Mouse (Mus musculus): ENCODE results near the gene Cabp4.

Cabp4 gene

DNA sequence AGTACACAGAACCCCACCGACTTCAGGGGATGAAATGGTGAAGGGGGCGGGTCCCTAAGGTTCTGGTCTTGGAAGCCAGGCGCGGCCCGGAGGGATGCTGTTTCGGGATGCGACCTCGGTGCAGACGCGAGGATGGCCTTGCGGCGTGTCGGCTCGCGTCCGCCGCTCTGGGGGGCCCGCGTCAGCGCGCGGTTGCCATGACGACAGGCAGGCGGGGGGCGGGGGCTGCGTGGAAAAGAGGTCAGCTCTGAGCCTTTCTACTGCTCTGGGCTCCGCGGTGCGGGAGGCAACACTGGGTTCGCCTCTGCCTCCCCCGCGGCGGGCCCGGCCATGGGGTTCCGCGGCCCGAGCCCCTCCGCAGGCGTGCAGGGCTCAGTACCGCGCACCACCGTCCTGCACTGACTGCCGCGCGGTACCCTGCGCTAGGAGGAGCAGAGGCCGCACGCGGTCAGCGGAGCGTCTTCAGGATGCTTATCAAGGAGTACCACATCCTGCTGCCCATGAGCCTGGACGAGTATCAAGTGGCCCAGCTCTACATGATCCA is 43.0 kb downstream of the Cabp4 start:
- DNase-seq, result peak in 1 of 2 experiments; percentile 42

DNA sequence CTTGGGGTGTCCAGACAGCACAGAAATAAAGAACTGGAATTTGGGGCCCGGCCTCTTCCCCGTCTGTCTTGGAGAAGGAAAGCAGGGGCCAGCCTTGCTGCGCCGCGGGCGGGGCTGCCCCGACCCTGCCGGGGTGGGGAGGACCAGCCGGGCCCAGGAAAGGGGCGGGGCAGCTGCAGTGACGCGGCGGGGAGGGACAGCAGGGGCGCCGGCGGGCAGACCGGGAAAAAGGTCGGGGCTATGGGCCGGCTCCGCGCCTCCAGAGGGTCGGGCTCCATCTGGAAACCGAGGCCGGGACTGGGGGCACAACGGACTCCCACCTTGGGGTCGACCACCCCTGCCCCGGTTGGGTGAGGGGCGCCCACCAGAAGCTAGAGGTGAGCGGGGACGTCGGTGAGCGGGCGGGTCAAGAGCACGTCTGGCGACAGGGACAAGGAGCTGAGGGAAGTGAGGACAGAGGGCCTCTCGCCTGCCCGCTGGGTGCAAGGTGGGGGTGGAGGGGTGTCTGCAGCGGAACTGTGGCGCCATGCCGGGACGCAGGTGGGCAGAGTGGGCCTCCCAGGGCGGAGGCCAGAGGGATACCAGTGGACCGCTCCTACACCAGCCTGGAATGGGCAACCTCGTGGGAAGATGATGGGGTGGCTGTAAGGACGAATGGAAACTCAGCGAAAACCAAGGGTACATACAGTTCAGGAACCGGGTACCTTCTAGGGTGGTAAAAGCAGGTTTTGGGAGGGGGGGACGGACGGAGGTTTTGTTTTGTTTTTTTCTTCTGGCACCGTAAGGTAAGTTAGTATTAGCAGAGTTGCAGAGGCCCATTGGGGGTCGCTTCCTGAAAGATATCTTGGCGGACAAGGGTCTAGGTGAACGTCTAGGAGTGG is 43.8 kb downstream of the Cabp4 start, which contains the start of gene Pitpnm1:
Gene Pitpnm1 (plus strand): TSS at position 162 of the 881 bp plus-strand sequence.
- DNase-seq, result peak; percentile 82 to 91

DNA sequence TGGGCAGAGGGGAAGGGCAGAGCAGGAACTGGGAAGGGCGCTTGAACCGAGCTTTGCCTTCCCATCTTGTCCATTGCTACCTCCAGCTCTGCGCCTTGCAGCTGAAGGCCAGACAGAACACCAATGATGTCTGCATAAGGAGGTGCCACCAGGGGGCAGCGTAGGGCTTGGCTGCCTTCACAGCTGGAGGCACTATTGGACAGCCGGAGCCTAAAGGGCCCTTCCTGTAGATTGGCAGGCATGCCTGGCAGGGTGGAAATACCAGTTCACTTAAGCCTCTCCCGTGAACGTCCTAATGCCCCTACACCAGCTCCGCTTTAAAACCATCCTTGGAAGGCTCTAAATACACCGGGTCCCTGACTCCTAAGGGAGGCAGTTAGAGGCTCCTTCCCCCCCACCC is 44.8 kb downstream of the Cabp4 start:
- DNase-seq, result peak; percentile 96 to 99

DNA sequence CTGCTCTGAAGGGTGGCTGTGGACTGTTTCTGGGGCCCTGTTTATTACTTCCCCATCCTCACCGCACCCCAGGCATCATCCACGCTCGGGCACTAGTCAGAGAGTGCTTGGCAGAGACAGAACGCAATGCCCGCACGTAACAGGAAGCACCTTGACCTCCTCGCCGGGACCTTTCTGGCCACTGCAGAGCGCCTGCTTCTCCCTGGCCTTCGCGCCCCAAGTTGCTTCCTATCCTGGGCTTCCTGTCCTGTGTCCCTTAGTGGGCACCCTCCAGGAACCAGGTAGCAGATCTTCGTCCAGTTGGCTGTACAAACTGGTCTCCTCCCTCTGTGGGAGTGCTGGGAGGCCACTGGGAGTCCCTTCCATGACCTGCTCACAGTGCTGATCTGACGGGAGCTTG is 45.4 kb downstream of the Cabp4 start:
- peak in 1 of 2 experiments; percentile 20 for DNase-seq

DNA sequence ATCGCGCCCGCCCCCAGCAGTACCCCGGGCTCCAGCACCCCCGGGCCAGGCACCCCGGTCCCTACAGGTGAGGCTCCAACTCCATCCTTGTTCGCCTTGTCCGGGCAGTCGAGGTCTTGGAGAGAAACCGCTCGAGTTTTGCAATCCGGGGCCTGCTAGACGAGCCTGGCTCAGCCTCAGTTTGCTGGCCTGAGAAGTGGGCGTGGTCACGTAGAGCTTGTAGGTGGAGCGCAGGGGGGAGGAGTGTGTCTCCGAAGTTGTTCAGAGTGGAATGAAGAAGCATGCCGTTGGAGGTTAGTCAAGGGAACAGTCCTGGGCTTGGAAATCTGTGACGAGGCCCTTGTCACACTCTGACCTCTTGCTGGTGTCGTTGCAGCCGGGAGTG is 46.4 kb downstream of the Cabp4 start:
- DNase-seq, result peak; percentile 90 to 91

DNA sequence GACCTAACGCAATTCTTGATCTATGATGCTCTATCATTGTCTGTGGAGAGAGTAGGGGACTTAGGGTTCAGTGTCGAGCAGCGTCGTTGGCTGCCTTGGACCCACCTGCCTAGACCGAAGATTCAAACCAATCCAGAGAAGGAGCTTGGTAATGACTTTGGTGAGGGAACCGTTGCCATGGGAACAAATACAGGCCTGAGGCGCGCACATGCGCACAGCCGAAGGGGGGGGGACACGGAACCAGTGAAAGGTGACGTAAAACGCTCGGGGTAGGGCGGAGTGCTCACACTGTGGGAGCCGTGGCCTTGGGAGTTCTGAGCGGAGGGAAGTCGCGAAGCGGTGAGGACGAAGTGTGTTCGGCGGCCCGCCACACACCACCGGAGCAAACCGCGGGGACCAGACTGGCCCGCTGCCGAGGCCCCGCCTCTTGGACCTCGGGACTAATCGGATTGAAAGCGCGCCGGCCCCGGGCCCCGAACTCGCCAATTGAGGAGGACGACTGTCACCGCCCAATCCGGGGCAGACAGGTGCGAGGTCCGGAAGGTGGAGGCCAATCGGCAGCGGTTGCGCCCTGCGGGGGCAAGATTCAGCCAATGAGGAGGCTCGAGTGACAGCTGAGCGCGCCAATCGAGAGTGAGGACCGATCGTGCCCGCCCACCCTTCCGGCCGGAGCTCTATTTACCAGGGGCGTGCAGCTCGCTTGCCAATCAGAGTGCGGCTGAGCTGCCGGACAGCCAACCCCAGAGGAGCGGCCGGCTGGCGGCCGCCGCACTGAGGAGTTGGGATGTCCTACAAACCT is 47.0 kb downstream of the Cabp4 start, which contains the start of gene Cdk2ap2:
Gene Cdk2ap2 (plus strand): TSS at position 541 of the 799 bp plus-strand sequence.
- DNase-seq, result peak; percentile 99 to 100

DNA sequence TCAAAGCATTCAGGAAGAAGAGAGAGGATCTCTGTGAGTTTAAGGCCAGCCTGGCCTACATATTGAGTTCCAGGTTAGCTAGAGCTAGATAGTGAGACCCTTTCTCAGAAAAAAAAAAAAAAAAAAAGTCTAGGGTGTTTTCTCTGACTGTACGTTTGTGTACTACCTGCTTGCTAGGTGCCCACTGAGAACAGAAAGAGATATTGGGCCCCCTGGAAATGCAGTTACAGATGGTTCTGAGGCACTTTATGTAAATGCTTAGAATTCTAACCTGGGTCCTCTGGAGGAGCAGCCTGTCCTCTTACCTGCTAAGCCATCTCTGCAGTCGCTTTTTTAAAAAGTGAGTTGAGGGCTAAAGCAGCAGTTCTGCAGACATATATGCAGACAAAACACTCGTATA is 48.0 kb downstream of the Cabp4 start:
- DNase-seq, result no peak

DNA sequence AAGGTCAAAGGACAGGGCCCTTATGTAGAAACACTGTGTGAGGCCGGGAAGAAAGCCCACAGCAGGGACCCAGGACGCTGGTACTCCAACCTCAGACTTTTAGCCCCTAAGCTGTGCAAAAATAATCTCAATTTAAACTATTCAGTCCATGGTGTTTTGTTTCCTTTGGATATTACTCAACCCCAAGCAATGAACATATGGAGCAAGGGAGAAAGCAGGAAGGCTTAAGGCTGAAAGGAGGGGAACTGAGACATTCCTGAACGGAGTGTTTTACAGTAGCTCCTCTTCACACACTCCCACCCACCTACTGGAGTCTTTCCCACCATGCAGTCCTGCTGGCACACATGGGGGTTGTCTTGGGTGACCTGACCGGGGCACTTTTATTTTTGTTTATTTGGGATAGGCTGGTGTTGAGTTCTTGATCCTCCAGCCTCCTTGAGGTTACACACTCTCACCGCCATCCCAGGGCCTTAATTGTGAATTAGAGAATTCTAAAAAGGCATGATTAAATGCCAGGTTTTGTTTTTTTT is 49.0 kb downstream of the Cabp4 start:
- DNase-seq, result no peak

DNA sequence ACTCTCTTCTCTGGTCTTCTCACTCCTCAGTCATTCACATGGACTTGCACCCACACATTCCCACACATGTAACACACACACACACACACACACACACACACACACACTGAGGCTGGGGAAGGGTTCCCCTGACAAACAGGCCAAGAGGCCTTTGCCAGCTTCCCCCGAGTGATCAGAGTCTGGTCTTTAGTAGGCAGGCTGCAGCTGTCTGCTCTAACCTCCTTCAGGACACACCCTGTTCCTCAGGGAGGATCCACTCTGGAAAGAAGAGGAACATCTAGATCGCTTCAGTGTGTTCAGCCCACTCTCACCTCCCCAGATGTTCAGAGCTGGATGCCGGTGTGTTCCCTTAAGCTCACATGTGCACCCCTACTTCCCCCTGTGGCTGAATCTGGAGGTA is 49.5 kb downstream of the Cabp4 start:
- no peak for DNase-seq

DNA sequence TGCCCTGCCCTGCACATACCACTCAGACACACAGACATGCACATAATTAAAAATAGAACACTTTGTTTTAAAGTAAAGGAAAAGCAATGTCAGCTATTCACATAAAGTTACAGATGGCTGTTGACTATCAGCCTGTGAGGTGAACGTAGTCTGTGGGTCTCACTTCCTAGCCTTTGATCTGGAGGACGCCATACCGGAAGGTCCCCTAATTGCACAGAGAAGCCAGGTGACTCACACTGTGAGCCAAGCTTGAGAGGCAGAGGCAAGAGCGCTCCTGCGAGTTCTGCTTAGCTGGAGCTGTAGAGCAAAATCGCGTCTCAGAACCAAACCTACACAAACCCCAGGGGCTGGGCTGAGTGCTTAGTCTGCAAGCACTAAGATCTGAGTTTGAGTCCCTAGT is 50.1 kb downstream of the Cabp4 start:
- DNase-seq, result no peak

DNA sequence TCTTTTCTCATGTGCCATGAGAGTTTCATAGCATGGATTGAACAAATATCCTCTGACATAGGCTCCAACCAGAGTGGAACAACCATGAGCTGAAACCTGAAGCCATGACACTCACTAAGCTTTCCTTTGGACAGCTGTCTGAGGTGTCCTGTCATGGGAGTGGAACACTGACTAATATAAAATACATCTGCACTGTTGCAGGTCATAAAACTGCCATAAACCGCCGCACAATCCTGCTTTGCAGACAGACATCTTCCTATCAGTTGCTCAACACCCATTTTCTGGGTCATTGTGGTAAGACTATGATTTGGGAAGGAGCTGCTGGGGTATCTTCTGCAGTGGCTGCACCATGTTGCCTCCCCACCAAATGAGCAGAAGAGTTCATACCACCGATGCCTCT is 51.1 kb downstream of the Cabp4 start:
- no peak for DNase-seq

DNA sequence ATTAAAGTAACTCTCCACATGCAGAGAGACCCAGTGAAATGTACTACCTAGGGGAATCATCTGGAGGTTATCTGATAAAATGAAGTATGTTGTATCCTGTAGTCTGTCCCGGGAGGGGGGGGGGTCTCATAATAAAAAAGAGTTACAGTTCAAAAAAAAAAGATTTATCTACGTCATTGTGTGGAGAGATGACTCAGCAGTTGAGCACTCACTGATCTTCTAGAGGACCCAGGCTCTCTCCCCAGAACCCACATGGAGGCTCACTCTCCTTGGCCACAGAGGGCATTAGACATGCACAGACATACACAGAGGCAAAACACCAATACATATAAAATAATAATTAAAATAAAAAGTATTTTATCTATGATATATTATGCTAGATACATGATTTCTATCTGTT is 52.5 kb downstream of the Cabp4 start:
- DNase-seq, result no peak

DNA sequence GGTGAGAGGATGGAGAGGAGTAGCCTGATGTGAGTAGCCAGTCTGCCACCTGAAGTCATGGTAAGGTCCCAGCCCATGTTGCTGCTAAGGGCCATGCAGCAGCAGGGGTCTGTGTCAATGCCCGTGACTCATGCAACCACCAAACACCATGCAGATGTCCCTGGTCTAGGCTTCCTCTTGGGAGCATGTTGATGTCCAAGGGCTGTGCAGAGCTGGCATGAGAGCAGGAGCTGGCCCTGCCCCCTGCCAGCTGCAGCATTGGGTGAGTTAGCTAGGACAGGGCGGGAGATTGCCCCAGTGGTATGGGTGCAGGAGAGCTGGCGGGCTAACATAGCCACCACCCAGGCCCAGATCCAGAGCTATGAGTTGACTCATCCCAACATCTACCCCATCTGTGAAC is 53.4 kb downstream of the Cabp4 start:
- DNase-seq, result no peak

DNA sequence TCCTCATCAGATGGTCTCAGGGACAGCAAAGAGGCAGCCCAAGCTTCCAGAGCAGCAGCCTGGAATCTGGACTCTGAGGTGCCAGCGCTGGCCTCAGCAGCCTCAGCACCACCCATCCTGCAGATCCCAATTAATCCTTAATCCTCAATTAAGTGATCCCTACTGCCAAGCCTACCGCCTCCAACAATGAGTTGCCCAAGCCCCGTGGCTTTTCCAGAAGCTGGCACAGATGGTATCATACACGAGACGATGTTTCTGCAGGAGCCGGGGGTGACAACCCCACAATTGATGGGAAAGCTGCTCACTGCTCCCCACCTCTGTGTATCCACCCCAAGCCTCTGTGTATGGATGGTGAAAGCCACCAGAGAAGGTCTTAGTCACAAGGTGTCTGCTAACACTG is 54.7 kb downstream of the Cabp4 start:
- DNase-seq, result no peak

DNA sequence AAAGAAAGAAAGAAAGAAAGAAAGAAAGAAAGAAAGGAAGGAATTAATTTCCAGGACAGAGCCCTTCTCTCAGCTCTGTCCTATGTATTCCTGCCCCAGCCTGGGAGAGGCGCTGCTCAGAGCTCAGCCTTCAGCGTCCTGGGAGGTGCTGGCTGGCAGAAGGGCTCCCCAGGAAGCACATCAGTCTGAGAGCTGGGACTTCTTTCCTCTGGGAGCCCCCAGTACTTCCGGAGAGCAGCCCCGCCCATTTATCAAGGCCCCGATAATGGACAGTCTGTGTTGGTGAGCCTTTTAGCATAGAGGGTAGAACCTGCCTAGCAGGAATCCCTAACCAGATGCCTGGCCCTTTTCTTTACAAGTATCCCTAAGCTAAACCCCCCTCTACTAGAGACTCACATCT is 55.7 kb downstream of the Cabp4 start:
- no peak for DNase-seq

DNA sequence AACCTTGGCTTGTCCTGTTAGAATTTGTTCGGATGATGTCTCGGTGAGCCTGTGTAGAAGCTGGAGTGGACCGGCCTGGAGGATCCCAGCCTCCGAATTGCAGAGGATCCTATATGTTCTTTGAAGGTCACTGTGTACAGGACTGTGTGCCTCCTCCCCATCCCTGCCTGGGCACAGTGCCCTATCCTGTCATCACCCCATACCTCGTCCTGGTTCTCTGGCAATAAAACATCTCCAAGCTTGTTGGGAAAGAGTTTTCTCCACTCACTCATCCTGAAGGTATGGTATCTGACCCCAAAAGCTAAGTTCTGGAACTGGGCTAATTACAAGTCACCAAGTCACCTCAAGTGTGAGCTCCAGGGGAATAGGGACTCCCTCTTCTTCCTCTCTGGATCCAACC is 56.7 kb downstream of the Cabp4 start:
- DNase-seq, result no peak

DNA sequence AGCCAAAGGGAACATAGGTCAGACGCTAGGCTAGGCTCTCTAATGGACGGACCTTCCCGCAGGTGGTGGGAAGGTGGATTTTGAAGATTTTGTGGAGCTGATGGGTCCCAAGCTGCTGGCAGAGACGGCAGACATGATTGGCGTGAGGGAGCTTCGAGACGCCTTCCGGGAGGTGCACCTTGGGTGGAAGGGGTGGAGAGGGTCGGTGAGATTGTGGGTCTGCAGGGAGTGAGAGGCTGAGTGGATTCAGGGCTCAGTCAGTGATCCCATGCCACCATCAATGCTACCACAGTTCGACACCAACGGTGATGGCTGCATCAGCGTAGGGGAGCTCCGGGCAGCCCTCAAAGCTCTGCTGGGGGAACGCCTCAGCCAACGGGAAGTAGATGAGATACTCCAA is 57.7 kb downstream of the Cabp4 start:
- DNase-seq, result no peak

Data from kidney, postnatal 36 days (tissue).